Mouse (Mus musculus) neural tube, embryonic 12.5 days (tissue): ENCODE data around the gene Hacl1. TPM values are rescaled to one million over a fixed set of nuclear protein-coding genes. Genes with fewer than 3 reads are reported as not detected.

ENCODE experiments used
- ATAC-seq: fragments of 200-750 bp; cut with Nextera tagmentation; 2 replicates; pipeline ENCODE4 v1.8.0; 2017; ENCODE audit warnings: low read depth, mild to moderate bottlenecking, moderate TSS enrichment, moderate library complexity; ENCODE audit not compliant: low FRiP score
- H3K27ac ChIP-seq: fragments of 300-500 bp; sonication (generic); 2 replicates; pipeline ENCODE4 v1.5.1; 2016
- H3K27me3 ChIP-seq: fragments of 300-500 bp; sonication (generic); replicated peaks from 2 replicates; pipeline ENCODE4 v1.6.1; 2016; ENCODE audit warnings: mild to moderate bottlenecking
- H3K36me3 ChIP-seq: fragments of 300-500 bp; sonication (generic); 2 replicates; pipeline ENCODE4 v1.6.1; 2016; ENCODE audit warnings: mild to moderate bottlenecking
- H3K4me1 ChIP-seq: fragments of 300-500 bp; sonication (generic); 2 replicates; pipeline ENCODE4 v1.6.1; 2016
- H3K4me2 ChIP-seq: fragments of 300-500 bp; sonication (generic); replicated peaks from 2 replicates; pipeline ENCODE4 v1.6.1; 2016; ENCODE audit warnings: mild to moderate bottlenecking
- H3K4me3 ChIP-seq: fragments of 300-500 bp; sonication (generic); 2 replicates; pipeline ENCODE4 v1.5.1; 2016
- H3K9ac ChIP-seq: fragments of 300-500 bp; sonication (generic); 2 replicates; pipeline ENCODE4 v1.6.1; 2016; ENCODE audit warnings: mild to moderate bottlenecking
- H3K9me3 ChIP-seq: fragments of 300-500 bp; sonication (generic); 2 replicates; pipeline ENCODE4 v1.6.1; 2016; ENCODE audit warnings: mild to moderate bottlenecking
- WGBS: fragments of 180-500 bp; shearing (Covaris S2); methylation state at CpG from one replicate; pipeline ENCODE4 v1.1.7; 2016; 5-methylcytosine and 5-hydroxymethylcytosine counted together
- polyA plus RNA-seq: library from polyadenylated mRNA; unstranded; fragments of >200 nt; fragmentation: Nextera tagmentation; extraction: Ambion mirVana; gene quantifications from 2 replicates; pipeline ENCODE4 v1.2.1, GENCODE M21; 2016

Gene Hacl1
- polyA plus RNA-seq, 1 experiment from 2014 or later: 7.8 TPM

GRCm38 (mm10) chr14:31576846-31577697, 64.0 kb downstream of the Hacl1 start:
- Histone ChIP-seq H3K9me3 (no peaks in the 10 kb centered on the region), H3K4me1 (no peaks in the 10 kb centered on the region), H3K4me2 (no peak overlapping the region), H3K27ac (no peak overlapping the region), H3K27me3 (no peaks in the 10 kb centered on the region), H3K4me3 (no peak overlapping the region), H3K36me3 (no peaks in the 10 kb centered on the region), H3K9ac (no peak overlapping the region)
- 60% methylated on average over 10 of the region's 10 CpGs for WGBS
- ATAC-seq: no peak

- no peaks in the 10 kb centered on the region for H3K4me1 ChIP-seq
- no peak overlapping the region for H3K9ac ChIP-seq
- 83% methylated on average over 9 of the region's 9 CpGs for WGBS
- no peaks in the 10 kb centered on the region for H3K27me3 ChIP-seq
- H3K27ac ChIP-seq: no peak overlapping the region
- no peak overlapping the region for H3K4me2 ChIP-seq
- ATAC-seq: no peak
- no peaks in the 10 kb centered on the region for H3K9me3 ChIP-seq
- H3K4me3 ChIP-seq: no peak overlapping the region
- no peaks in the 10 kb centered on the region for H3K36me3 ChIP-seq
Observed at GRCm38 (mm10) chr14:31575866-31576265, 65.2 kb downstream of the Hacl1 start.

GRCm38 (mm10) chr14:31574903-31575665, 66.0 kb downstream of the Hacl1 start:
- Histone ChIP-seq H3K4me3 (no peak overlapping the region), H3K36me3 (no peaks in the 10 kb centered on the region), H3K27me3 (no peaks in the 10 kb centered on the region), H3K9ac (no peak overlapping the region), H3K4me2 (no peak overlapping the region), H3K4me1 (no peaks in the 10 kb centered on the region), H3K9me3 (no peaks in the 10 kb centered on the region), H3K27ac (no peak overlapping the region)
- 91% methylated on average over 18 of the region's 18 CpGs for WGBS
- ATAC-seq: no peak

- WGBS: 84% methylated on average over 9 of the region's 9 CpGs
- Histone ChIP-seq H3K9ac (no peak overlapping the region), H3K27me3 (no peaks in the 10 kb centered on the region), H3K4me2 (no peak overlapping the region), H3K9me3 (no peaks in the 10 kb centered on the region), H3K36me3 (no peaks in the 10 kb centered on the region), H3K4me1 (peaks cover 5% of the 10 kb centered on the region; the same call in 1 of the 2 replicates), H3K4me3 (no peak overlapping the region), H3K27ac (no peak overlapping the region)
- no peak for ATAC-seq
Observed at GRCm38 (mm10) chr14:31572561-31573175, 68.4 kb downstream of the Hacl1 start.

- H3K27me3 ChIP-seq: no peaks in the 10 kb centered on the region
- no peak overlapping the region for H3K4me3 ChIP-seq
- H3K9me3 ChIP-seq: no peaks in the 10 kb centered on the region
- 90% methylated on average over 5 of the region's 5 CpGs for WGBS
- ATAC-seq: no peak
- no peaks in the 10 kb centered on the region for H3K36me3 ChIP-seq
- peaks cover 5% of the 10 kb centered on the region; the same call in 1 of the 2 replicates for H3K4me1 ChIP-seq
- H3K9ac ChIP-seq: no peak overlapping the region
- H3K27ac ChIP-seq: no peak overlapping the region
- no peak overlapping the region for H3K4me2 ChIP-seq
Observed at GRCm38 (mm10) chr14:31571419-31571818, 69.7 kb downstream of the Hacl1 start.

- no peak for ATAC-seq
- Histone ChIP-seq H3K4me2 (no peak overlapping the region), H3K9me3 (no peaks in the 10 kb centered on the region), H3K27ac (no peak overlapping the region), H3K27me3 (no peaks in the 10 kb centered on the region), H3K9ac (no peak overlapping the region), H3K4me3 (no peak overlapping the region), H3K4me1 (peaks cover 5% of the 10 kb centered on the region; the same call in 1 of the 2 replicates), H3K36me3 (no peaks in the 10 kb centered on the region)
- WGBS: 76% methylated on average over 6 of the region's 6 CpGs
Observed at GRCm38 (mm10) chr14:31570131-31570951, 70.7 kb downstream of the Hacl1 start.

GRCm38 (mm10) chr14:31569151-31569631, 71.9 kb downstream of the Hacl1 start:
- Histone ChIP-seq H3K27ac (no peak overlapping the region), H3K9ac (no peak overlapping the region), H3K36me3 (no peaks in the 10 kb centered on the region), H3K4me2 (no peak overlapping the region), H3K4me3 (no peak overlapping the region), H3K9me3 (no peaks in the 10 kb centered on the region), H3K4me1 (peaks cover 5% of the 10 kb centered on the region; the same call in 1 of the 2 replicates), H3K27me3 (no peaks in the 10 kb centered on the region)
- WGBS: 61% methylated on average over 7 of the region's 7 CpGs
- no peak for ATAC-seq

GRCm38 (mm10) chr14:31565478-31566212, 75.4 kb downstream of the Hacl1 start:
- Histone ChIP-seq H3K4me1 (peaks cover 5% of the 10 kb centered on the region; the same call in 1 of the 2 replicates), H3K4me3 (no peak overlapping the region), H3K27ac (no peak overlapping the region), H3K9ac (no peak overlapping the region), H3K27me3 (no peaks in the 10 kb centered on the region), H3K9me3 (no peaks in the 10 kb centered on the region), H3K4me2 (no peak overlapping the region), H3K36me3 (no peaks in the 10 kb centered on the region)
- WGBS: 75% methylated on average over 9 of the region's 9 CpGs
- ATAC-seq: no peak

GRCm38 (mm10) chr14:31564452-31565179, 76.5 kb downstream of the Hacl1 start:
- no peaks in the 10 kb centered on the region for H3K36me3 ChIP-seq
- no peak overlapping the region for H3K4me3 ChIP-seq
- H3K9me3 ChIP-seq: no peaks in the 10 kb centered on the region
- H3K4me1 ChIP-seq: peaks cover 5% of the 10 kb centered on the region; the same call in 1 of the 2 replicates
- H3K27ac ChIP-seq: no peak overlapping the region
- no peak overlapping the region for H3K4me2 ChIP-seq
- ATAC-seq: no peak
- no peak overlapping the region for H3K9ac ChIP-seq
- 43% methylated on average over 6 of the region's 6 CpGs for WGBS
- no peaks in the 10 kb centered on the region for H3K27me3 ChIP-seq

- WGBS: 77% methylated on average over 5 of the region's 5 CpGs
- ATAC-seq: no peak
- Histone ChIP-seq H3K4me1 (no peaks in the 10 kb centered on the region), H3K4me3 (no peak overlapping the region), H3K36me3 (no peaks in the 10 kb centered on the region), H3K4me2 (no peak overlapping the region), H3K9ac (no peak overlapping the region), H3K27me3 (no peaks in the 10 kb centered on the region), H3K27ac (no peak overlapping the region), H3K9me3 (no peaks in the 10 kb centered on the region)
Observed at GRCm38 (mm10) chr14:31560886-31561285, 80.2 kb downstream of the Hacl1 start.
